Mouse (Mus musculus): ENCODE results near the gene Acin1.

DNA sequence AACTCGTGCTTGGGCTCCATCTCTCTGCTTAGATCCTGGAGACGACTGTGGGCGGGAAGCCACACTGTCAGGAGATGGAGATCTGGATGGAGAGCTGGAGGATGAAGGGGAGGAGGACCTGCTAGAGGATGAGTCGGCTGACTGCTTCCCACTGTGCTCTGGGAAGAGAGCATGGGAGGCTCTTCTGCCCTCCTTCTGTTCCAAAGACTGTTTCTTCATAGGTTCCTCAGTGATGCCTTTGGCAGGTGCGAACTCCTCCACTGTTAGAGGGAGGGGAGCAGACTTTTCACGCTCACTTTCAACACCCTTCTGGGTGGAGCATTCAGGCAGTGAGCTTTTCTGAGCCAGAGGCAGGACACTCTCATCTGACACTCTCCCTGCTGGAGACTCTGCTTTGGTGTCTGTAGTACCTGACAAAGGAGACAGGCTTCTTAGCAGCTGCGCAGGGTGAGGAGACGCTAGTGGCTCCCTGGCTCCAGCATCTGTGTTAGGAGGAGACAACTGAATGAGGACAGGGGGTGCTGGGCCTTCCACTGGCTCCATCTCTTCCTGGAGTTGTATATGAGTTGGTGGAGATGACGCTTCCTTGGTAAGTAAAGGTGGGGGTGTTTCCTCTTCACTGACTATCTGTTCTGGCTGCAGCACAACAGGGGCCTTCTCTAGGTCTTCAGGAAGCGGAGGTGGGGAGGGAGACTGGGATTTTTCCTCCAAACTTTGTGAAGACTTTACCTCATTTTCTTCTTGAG is 22.1 kb downstream of the Acin1 start:
- TF ChIP-seq CTCF (IDR thresholded peaks at IDR 0.05; ENCODE audit: control insufficient read depth, insufficient read depth, low read length) (no peak), POLR2A (IDR thresholded peaks at IDR 0.05; ENCODE audit: borderline replicate concordance, control insufficient read depth, low read depth, low read length) (no peak)
